Mouse (Mus musculus) hindbrain, postnatal 0 days (tissue): ENCODE data around the gene Rcsd1. TPM values are rescaled to one million over a fixed set of nuclear protein-coding genes. Genes with fewer than 3 reads are reported as not detected.
A peak's percentile ranks its signal among the peaks of the same experiment; 100 is the strongest.

Experiments used
- ATAC-seq: fragments of 200-750 bp; cut with Nextera tagmentation; 2 replicates; pipeline ENCODE4 v1.8.0; 2017; ENCODE audit warnings: mild to moderate bottlenecking, moderate TSS enrichment, moderate library complexity
- DNase-seq: peaks from one replicate; pipeline ENCODE4 v3.0.0-alpha.2; 2015; ENCODE audit warnings: low spot score
- H3K27ac ChIP-seq: fragments of 300-500 bp; sonication (generic); 2 replicates; pipeline ENCODE4 v1.5.1; 2014; ENCODE audit warnings: mild to moderate bottlenecking
- H3K27me3 ChIP-seq: fragments of 300-500 bp; sonication (generic); 2 replicates; pipeline ENCODE4 v1.6.1; 2014; ENCODE audit warnings: low read length, mixed read lengths; ENCODE audit not compliant: insufficient read depth
- H3K36me3 ChIP-seq: fragments of 300-500 bp; sonication (generic); 2 replicates; pipeline ENCODE4 v1.6.1; 2014; ENCODE audit warnings: low read length, mixed read lengths; ENCODE audit not compliant: insufficient read depth
- H3K4me1 ChIP-seq: fragments of 300-500 bp; sonication (generic); 2 replicates; pipeline ENCODE4 v1.6.1; 2014; ENCODE audit warnings: antibody characterized with exemption, low read length, mixed read lengths; ENCODE audit not compliant: insufficient read depth
- H3K4me2 ChIP-seq: fragments of 300-500 bp; sonication (generic); 2 replicates; pipeline ENCODE4 v1.6.1; 2014; ENCODE audit warnings: low read depth, mild to moderate bottlenecking, low read length, moderate library complexity, mixed read lengths
- H3K4me3 ChIP-seq: fragments of 300-500 bp; sonication (generic); 2 replicates; pipeline ENCODE4 v1.5.1; 2014; ENCODE audit warnings: low read length
- H3K9ac ChIP-seq: fragments of 300-500 bp; sonication (generic); replicated peaks from 2 replicates; pipeline ENCODE4 v1.6.1; 2014; ENCODE audit warnings: mild to moderate bottlenecking, low read length, moderate library complexity, mixed read lengths
- H3K9me3 ChIP-seq: fragments of 300-500 bp; sonication (generic); 2 replicates; pipeline ENCODE4 v1.6.1; 2016; ENCODE audit warnings: low read length, mixed read lengths
- CTCF ChIP-seq: IDR thresholded peaks from 2 replicates; pipeline ENCODE4 v1.5.1; 2016; ENCODE audit warnings: antibody characterized with exemption, control low read depth, low read depth
- WGBS: fragments of 180-500 bp; shearing (Covaris S2); extraction: QIAGEN DNeasy Blood & Tissue Kit; methylation state at CpG from one replicate; pipeline ENCODE4 v1.1.7; 2014; 5-methylcytosine and 5-hydroxymethylcytosine counted together
- polyA plus RNA-seq: library from polyadenylated mRNA; unstranded; fragments of >200 nt; fragmentation: Nextera tagmentation; extraction: Ambion mirVana; gene quantifications from 2 replicates; pipeline ENCODE4 v1.2.1, GENCODE M21; 2015
- total RNA-seq: library from RNA; depleted of rRNA; stranded (reverse); fragments of >200 nt; gene quantifications from 2 replicates; pipeline ENCODE4 v1.2.3, GENCODE M21; 2014

Rcsd1 gene
- total and polyA plus RNA-seq, 2 experiments from 2014 or later = 6.0 to 9.2 TPM

DNA sequence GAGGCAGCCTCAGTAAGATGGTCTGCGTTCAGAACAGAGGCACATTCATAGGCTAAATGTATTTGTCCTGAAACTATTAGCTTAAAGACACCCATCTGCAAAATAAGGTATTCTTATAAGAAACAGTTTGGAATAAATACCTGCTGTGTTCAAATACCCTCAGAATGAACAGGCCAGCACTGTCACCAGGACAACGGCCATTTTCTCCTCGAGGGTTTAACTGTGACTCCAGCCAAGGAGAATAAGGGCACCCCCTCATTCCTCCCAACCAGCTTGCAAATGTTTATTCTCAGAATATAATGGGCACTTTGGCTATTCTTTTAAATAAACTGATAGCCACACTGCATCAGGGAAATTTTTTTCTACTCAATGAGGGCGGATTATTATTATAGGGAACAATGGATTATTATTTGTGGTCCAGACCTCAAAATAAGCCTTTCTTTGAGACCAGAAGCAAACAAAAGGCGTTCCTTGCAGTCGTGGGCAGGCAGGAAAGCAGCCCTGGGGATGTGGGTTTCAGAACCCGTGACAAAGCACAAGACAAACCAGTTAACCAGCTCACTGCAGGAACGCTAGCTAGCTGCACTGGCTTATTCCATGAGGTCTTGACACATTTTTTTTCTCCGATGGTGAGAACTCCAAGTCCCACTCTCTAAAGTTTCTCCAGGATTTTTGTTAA lies 99.1 kb downstream of the Rcsd1 start:
- 17% methylated on average over 9 of the region's 9 CpGs for WGBS
- no peak for TF ChIP-seq CTCF

DNA sequence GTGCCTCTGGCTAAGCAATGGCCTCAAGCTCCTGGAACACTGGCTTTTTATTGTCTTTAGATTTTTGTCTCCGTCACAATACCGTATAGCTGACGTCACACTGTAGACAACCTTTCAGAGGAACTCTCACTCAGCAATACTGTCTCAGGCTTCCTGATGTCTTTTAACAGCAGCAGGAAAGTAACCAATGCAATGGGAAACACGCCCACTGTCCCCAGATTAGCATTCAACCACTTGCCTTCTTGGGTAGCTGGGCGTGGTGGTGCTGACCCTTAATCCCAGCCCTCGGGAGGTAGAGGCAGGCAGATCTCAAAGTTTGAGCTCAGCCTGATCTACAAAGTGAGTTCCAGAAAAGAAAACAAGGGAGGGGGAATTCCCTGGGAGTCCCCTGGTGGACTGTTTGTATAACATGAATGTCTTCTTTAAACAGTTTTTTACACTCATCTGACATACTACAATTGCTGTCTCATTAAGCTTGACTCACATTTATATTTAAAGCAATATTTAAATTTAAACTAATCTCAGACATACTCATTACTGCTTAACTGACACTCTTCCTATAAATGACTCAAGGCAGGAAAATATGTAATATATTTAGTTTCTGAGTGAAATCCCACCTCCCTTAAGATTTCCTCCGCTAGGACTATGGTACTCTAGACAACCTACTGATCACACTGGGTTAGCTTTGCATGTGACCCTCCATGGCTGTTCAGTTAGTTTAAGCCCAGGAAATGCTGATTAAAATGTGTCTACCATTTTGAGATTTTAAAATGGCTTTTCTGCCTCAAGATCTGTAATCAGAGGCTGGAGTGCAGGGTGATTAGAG lies 99.8 kb downstream of the Rcsd1 start:
- Histone ChIP-seq H3K27ac (peak overlapping the region; percentile 67), H3K4me1 (no peaks in the 10 kb centered on the region), H3K4me2 (no peak overlapping the region), H3K4me3 (no peak overlapping the region), H3K9ac (no peak overlapping the region), H3K9me3 (no peaks in the 10 kb centered on the region), H3K36me3 (peaks cover 10% of the 10 kb centered on the region; the same call in 1 of the 2 replicates), H3K27me3 (no peaks in the 10 kb centered on the region)
- peak; percentile 26; the same call in 1 of the 2 replicates for TF ChIP-seq CTCF
- WGBS = 46% methylated on average over 7 of the region's 7 CpGs
- DNase-seq = no peak
- ATAC-seq = 0 out of 2 replicates have a peak, but pooled peaks have one; percentile 10

More for the DNA sequence above, 99.1 kb downstream of the Rcsd1 start:
- Histone ChIP-seq H3K4me1 (no peaks in the 10 kb centered on the region), H3K9ac (no peak overlapping the region), H3K4me2 (no peak overlapping the region), H3K27ac (peak overlapping the region; percentile 67), H3K9me3 (no peaks in the 10 kb centered on the region), H3K4me3 (no peak overlapping the region), H3K36me3 (peaks cover 9% of the 10 kb centered on the region; the same call in 1 of the 2 replicates), H3K27me3 (no peaks in the 10 kb centered on the region)
- DNase-seq (peak; percentile 43), ATAC-seq (peak; percentile 66)

DNA sequence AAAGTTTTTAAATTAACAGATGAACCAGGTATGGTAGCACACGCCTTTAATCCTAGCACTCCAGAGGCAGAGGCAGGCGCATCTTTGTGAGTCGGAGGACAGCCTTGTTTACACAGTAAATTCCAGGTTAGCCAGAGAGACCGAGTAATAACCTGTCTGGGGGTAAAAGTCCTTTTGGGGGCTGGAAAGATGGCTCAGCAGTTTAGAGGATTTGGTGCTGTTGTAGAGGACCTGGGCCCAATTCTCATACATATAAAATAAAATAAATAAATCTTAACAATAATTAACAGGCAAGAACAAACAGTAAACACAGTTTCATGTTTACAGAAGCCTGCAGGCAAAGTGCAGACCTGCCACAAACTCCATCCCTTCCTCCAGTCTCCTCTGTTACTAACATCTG lies 100.7 kb downstream of the Rcsd1 start:
- TF ChIP-seq CTCF = no peak
- H3K4me1 ChIP-seq = no peaks in the 10 kb centered on the region
- WGBS = 89% methylated on average over 4 of the region's 4 CpGs
- H3K9ac ChIP-seq = no peak overlapping the region
- H3K4me3 ChIP-seq = no peak overlapping the region
- ATAC-seq (no peak), DNase-seq (no peak)
- no peak overlapping the region for H3K4me2 ChIP-seq
- no peak overlapping the region for H3K27ac ChIP-seq
- H3K27me3 ChIP-seq = no peaks in the 10 kb centered on the region
- peaks cover 16% of the 10 kb centered on the region; the same call in 1 of the 2 replicates for H3K36me3 ChIP-seq
- H3K9me3 ChIP-seq = no peaks in the 10 kb centered on the region

DNA sequence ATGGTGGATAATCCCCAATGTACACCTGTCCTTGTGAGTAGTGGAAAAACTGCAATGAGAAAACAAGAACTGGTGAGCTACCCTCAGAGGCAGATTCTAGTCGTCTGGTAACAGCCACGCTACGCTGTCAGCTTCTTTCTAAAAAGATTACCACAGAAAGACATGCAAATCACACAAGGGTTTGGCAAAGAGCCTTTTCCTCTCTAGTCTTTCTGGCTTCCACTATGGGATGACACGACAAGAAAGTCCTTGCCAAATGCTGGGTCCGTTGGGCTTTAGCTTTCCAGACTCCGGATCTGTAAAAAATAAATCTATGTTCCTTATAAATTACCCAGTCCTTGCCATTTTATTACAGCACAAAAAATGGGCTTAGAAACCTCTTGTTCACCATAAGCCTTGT lies 103.8 kb downstream of the Rcsd1 start:
- DNase-seq = peak; percentile 62
- Histone ChIP-seq H3K4me3 (no peak overlapping the region), H3K27me3 (no peaks in the 10 kb centered on the region), H3K4me1 (no peaks in the 10 kb centered on the region), H3K4me2 (no peak overlapping the region), H3K9me3 (no peaks in the 10 kb centered on the region), H3K36me3 (peaks cover 28% of the 10 kb centered on the region), H3K27ac (no peak overlapping the region), H3K9ac (no peak overlapping the region)
- no peak for TF ChIP-seq CTCF
- ATAC-seq = no peak
- WGBS = 53% methylated on average over 6 of the region's 6 CpGs

DNA sequence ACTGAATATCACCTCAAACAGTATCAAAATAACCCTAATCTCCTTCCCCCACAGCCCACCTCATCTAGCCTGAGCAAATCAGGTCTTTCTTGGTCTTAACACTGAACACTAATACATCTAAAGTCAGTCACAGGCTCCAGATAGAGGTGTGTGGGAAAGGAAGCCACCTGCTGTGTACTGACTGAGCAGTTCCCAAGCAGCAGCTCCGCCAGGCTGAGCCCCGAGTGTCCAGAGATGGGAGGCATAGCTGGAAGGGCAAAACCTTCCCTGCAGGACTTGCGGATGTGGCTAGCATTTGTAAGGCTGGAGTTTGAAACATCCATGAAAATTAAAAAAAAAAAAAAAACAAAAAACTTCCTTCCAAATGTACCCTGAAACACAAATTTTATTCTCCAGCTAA lies 104.4 kb downstream of the Rcsd1 start:
- no peak for ATAC-seq
- WGBS = 69% methylated on average over 3 of the region's 3 CpGs
- Histone ChIP-seq H3K27me3 (no peaks in the 10 kb centered on the region), H3K4me1 (no peaks in the 10 kb centered on the region), H3K4me2 (no peak overlapping the region), H3K36me3 (peaks cover 28% of the 10 kb centered on the region), H3K9ac (no peak overlapping the region), H3K4me3 (no peak overlapping the region), H3K9me3 (no peaks in the 10 kb centered on the region), H3K27ac (no peak overlapping the region)
- no peak for TF ChIP-seq CTCF
- DNase-seq = no peak

DNA sequence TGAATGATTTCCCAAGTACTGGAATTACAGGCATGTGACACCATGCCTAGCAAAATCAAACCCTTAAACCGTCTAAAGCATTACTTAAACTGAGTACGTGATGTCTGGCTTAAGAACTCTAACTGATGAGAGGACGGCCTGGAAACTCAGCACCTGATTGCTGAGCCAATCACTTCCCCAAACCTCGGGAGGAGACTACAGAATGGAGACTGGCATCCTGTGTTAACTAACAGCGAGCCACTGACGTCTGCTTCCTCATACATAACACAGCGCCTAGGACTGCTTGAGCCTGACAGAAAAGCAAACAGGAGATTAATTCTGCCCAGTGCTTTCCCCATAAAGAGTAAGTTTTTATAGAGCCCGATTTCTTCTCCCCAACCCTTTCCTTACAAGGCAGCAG lies 105.4 kb downstream of the Rcsd1 start:
- WGBS = 84% methylated on average over 8 of the region's 8 CpGs
- Histone ChIP-seq H3K4me3 (no peak overlapping the region), H3K27me3 (no peaks in the 10 kb centered on the region), H3K27ac (no peak overlapping the region), H3K9me3 (no peaks in the 10 kb centered on the region), H3K36me3 (peaks cover 28% of the 10 kb centered on the region), H3K4me2 (no peak overlapping the region), H3K9ac (no peak overlapping the region), H3K4me1 (no peaks in the 10 kb centered on the region)
- ATAC-seq = no peak
- no peak for TF ChIP-seq CTCF
- no peak for DNase-seq
